Mouse (Mus musculus) CH12.LX (cell line): ENCODE data around the gene Nek11. TPM values are rescaled to one million over a fixed set of nuclear protein-coding genes. Genes with fewer than 3 reads are reported as not detected.

Source experiments
- DNase-seq: peaks from one replicate; pipeline ENCODE4 v3.0.0-alpha.2; 2013; ENCODE audit errors: extremely low read depth
- H3K27ac ChIP-seq: 2 replicates; pipeline ENCODE4 v1.5.1; 2012; ENCODE audit warnings: low read depth, mild to moderate bottlenecking, control low read depth, moderate library complexity; ENCODE audit not compliant: insufficient read depth
- H3K27me3 ChIP-seq: replicated peaks from 2 replicates; pipeline ENCODE3; 2012; ENCODE audit warnings: inconsistent platforms
- H3K36me3 ChIP-seq, 2 experiments: replicated peaks in 1 of 2; 2 replicates each; pipeline versions ENCODE3 to v1.6.1; 2012; ENCODE audit warnings: inconsistent platforms in 1 of 2, low read length in 1 of 2, mild to moderate bottlenecking in 1 of 2, mixed read lengths in 1 of 2, moderate library complexity in 1 of 2; ENCODE audit not compliant: control insufficient read depth in 1 of 2, insufficient read depth in 1 of 2
- H3K4me1 ChIP-seq, 2 experiments: 2 replicates each; pipeline ENCODE4 v1.6.1; 2012; ENCODE audit warnings: inconsistent platforms in 1 of 2, moderate library complexity in 1 of 2; ENCODE audit not compliant: insufficient read depth in 2 of 2, control insufficient read depth in 1 of 2
- H3K4me2 ChIP-seq: 2 replicates; pipeline ENCODE4 v1.6.1; 2012; ENCODE audit warnings: low read depth, mild to moderate bottlenecking, control low read depth; ENCODE audit not compliant: poor library complexity, insufficient read depth, severe bottlenecking
- H3K4me3 ChIP-seq, 3 experiments: fragments of 150-350 bp in 1 of 3; sonication (generic) in 1 of 3; replicated peaks in 1 of 3; 2 replicates each; pipeline versions ENCODE3 to v1.5.1; 2011 to 2012; ENCODE audit warnings: low read depth in 2 of 3, low read length in 2 of 3, mild to moderate bottlenecking in 2 of 3, moderate library complexity in 2 of 3, control low read depth in 1 of 3, improper control_type of control experiment in 1 of 3, inconsistent platforms in 1 of 3, mixed read lengths in 1 of 3; ENCODE audit not compliant: poor library complexity in 1 of 3
- H3K79me2 ChIP-seq: replicated peaks from 2 replicates; pipeline ENCODE4 v1.6.1; 2012; ENCODE audit warnings: mild to moderate bottlenecking, moderate library complexity; ENCODE audit not compliant: control insufficient read depth, poor library complexity, insufficient read depth, severe bottlenecking; ENCODE audit errors: extremely low read depth
- H3K9ac ChIP-seq: 2 replicates; pipeline ENCODE4 v1.6.1; 2012; ENCODE audit warnings: low read depth, mild to moderate bottlenecking, control low read depth, moderate library complexity; ENCODE audit not compliant: insufficient read depth
- H3K9me3 ChIP-seq: replicated peaks from 2 replicates; pipeline ENCODE3; 2012; ENCODE audit warnings: low read length, inconsistent platforms, mixed read lengths
- BHLHE40 ChIP-seq: IDR thresholded peaks from 2 replicates; pipeline ENCODE4 v1.6.1; 2011; ENCODE audit warnings: mild to moderate bottlenecking, low read depth, low read length, improper control_type of control experiment
- E2F4 ChIP-seq: IDR thresholded peaks from 2 replicates; pipeline ENCODE4 v1.6.1; 2011; ENCODE audit warnings: low read depth, low read length, improper control_type of control experiment; ENCODE audit not compliant: insufficient replicate concordance
- ELF1 ChIP-seq: IDR thresholded peaks from 2 replicates; pipeline ENCODE4 v1.6.1; 2014; ENCODE audit warnings: low read depth, mild to moderate bottlenecking, inconsistent platforms, low read length, improper control_type of control experiment
- ETS1 ChIP-seq: conservative IDR thresholded peaks from 2 replicates; pipeline ENCODE4 v1.6.1; 2012; ENCODE audit warnings: low read depth, mild to moderate bottlenecking, inconsistent platforms, low read length, improper control_type of control experiment, moderate library complexity
- GABPA ChIP-seq: IDR thresholded peaks from 2 replicates; pipeline ENCODE4 v1.6.1; 2012; ENCODE audit warnings: low read depth, low read length, improper control_type of control experiment, inconsistent platforms; ENCODE audit not compliant: insufficient replicate concordance
- HCFC1 ChIP-seq: IDR thresholded peaks from 2 replicates; pipeline ENCODE4 v1.6.1; 2012; ENCODE audit warnings: low read depth, mild to moderate bottlenecking, inconsistent platforms, low read length, improper control_type of control experiment
- IRF4 ChIP-seq: IDR thresholded peaks from 2 replicates; pipeline ENCODE4 v1.6.1; 2014; ENCODE audit warnings: low read depth, mild to moderate bottlenecking, inconsistent platforms, low read length, improper control_type of control experiment
- JUN ChIP-seq: IDR thresholded peaks from 2 replicates; pipeline ENCODE4 v1.6.1; 2011; ENCODE audit warnings: low read depth, mild to moderate bottlenecking, low read length, improper control_type of control experiment, moderate library complexity; ENCODE audit not compliant: insufficient read depth
- JUND ChIP-seq: conservative IDR thresholded peaks from 2 replicates; pipeline ENCODE4 v1.6.1; 2011; ENCODE audit warnings: low read depth, low read length, improper control_type of control experiment
- KAT2A ChIP-seq: IDR thresholded peaks from 2 replicates; pipeline ENCODE4 v1.6.1; 2012; ENCODE audit warnings: low read length, improper control_type of control experiment, inconsistent platforms; ENCODE audit not compliant: insufficient replicate concordance
- MAFK ChIP-seq: IDR thresholded peaks from 2 replicates; pipeline ENCODE4 v1.6.1; 2011; ENCODE audit warnings: low read length, improper control_type of control experiment; ENCODE audit not compliant: insufficient replicate concordance
- MAX ChIP-seq: IDR thresholded peaks from 2 replicates; pipeline ENCODE4 v1.6.1; 2011; ENCODE audit warnings: low read length, improper control_type of control experiment
- MAZ ChIP-seq: IDR thresholded peaks from 2 replicates; pipeline ENCODE4 v1.6.1; 2012; ENCODE audit warnings: low read depth, mild to moderate bottlenecking, inconsistent platforms, low read length, improper control_type of control experiment, moderate library complexity
- MXI1 ChIP-seq: IDR thresholded peaks from 2 replicates; pipeline ENCODE4 v1.6.1; 2011; ENCODE audit warnings: mild to moderate bottlenecking, low read depth, low read length, improper control_type of control experiment
- MYC ChIP-seq: IDR thresholded peaks from 2 replicates; pipeline ENCODE4 v1.6.1; 2011; ENCODE audit warnings: low read depth, mild to moderate bottlenecking, improper control_type of control experiment, low read length
- NELFE ChIP-seq: IDR thresholded peaks from 2 replicates; pipeline ENCODE4 v1.6.1; 2011; ENCODE audit warnings: low read depth, low read length, improper control_type of control experiment
- NRF1 ChIP-seq: IDR thresholded peaks from 2 replicates; pipeline ENCODE4 v1.6.1; 2014; ENCODE audit warnings: low read depth, mild to moderate bottlenecking, inconsistent platforms, low read length, improper control_type of control experiment, moderate library complexity
- POLR2A ChIP-seq: IDR thresholded peaks from 2 replicates; pipeline ENCODE4 v1.6.1; 2011; ENCODE audit warnings: low read depth, mild to moderate bottlenecking, improper control_type of control experiment, low read length
- RAD21 ChIP-seq: IDR thresholded peaks from 2 replicates; pipeline ENCODE4 v1.6.1; 2011; ENCODE audit warnings: low read depth, mild to moderate bottlenecking, low read length, improper control_type of control experiment, moderate library complexity
- RCOR1 ChIP-seq: conservative IDR thresholded peaks from 2 replicates; pipeline ENCODE4 v1.6.1; 2012; ENCODE audit warnings: low read depth, mild to moderate bottlenecking, inconsistent platforms, low read length, improper control_type of control experiment
- SMC3 ChIP-seq: IDR thresholded peaks from 2 replicates; pipeline ENCODE4 v1.6.1; 2011; ENCODE audit warnings: low read depth, low read length, improper control_type of control experiment
- TBP ChIP-seq: conservative IDR thresholded peaks from 2 replicates; pipeline ENCODE4 v1.6.1; 2011; ENCODE audit warnings: low read depth, low read length, improper control_type of control experiment
- USF1 ChIP-seq: IDR thresholded peaks from 2 replicates; pipeline ENCODE4 v1.6.1; 2014; ENCODE audit warnings: low read depth, mild to moderate bottlenecking, inconsistent platforms, low read length, improper control_type of control experiment
- USF2 ChIP-seq: conservative IDR thresholded peaks from 2 replicates; pipeline ENCODE4 v1.6.1; 2011; ENCODE audit warnings: low read depth, low read length, improper control_type of control experiment
- ZC3H11A ChIP-seq: IDR thresholded peaks from 2 replicates; pipeline ENCODE4 v1.6.1; 2012; ENCODE audit warnings: low read depth, mild to moderate bottlenecking, inconsistent platforms, low read length, improper control_type of control experiment
- ZKSCAN1 ChIP-seq: IDR thresholded peaks from 2 replicates; pipeline ENCODE4 v1.6.1; 2012; ENCODE audit warnings: low read depth, inconsistent platforms, low read length, improper control_type of control experiment, borderline replicate concordance
- ZMIZ1 ChIP-seq: IDR thresholded peaks from 2 replicates; pipeline ENCODE4 v1.6.1; 2012; ENCODE audit warnings: low read depth, mild to moderate bottlenecking, inconsistent platforms, low read length, improper control_type of control experiment
- ZNF384 ChIP-seq: IDR thresholded peaks from 2 replicates; pipeline ENCODE4 v1.6.1; 2012; ENCODE audit warnings: low read depth, low read length, improper control_type of control experiment, inconsistent platforms
- dilution Hi-C: fragments of 300-500 bp; cut with MboI; formaldehyde crosslinking; loops from 2 replicates; pipeline ENCODE4 v1.14.3; 2020; ENCODE audit warnings: low sequenced_read_pairs; ENCODE audit not compliant: extremely low pct_unique_long_range_greater_than_20kb, extremely low pct_ligation_motif_present
- in situ Hi-C: fragments of 300-500 bp; cut with MboI; formaldehyde crosslinking; loops from 3 replicates; pipeline ENCODE4 v1.14.3; 2019; ENCODE audit warnings: low sequenced_read_pairs, low pct_ligation_motif_present, low pct_unique_long_range_greater_than_20kb, mixed read lengths
- polyA plus RNA-seq: library from polyadenylated mRNA; unstranded; fragments of >175 nt; gene quantifications from 2 replicates; pipeline ENCODE4 v1.2.1, GENCODE M21; 2012; ENCODE audit warnings: low read depth; ENCODE audit not compliant: insufficient read length
- total RNA-seq, 2 experiments: library from RNA; depleted of rRNA; stranded (reverse); fragments of 300-350 nt in 1 of 2; fragments of >200 nt in 1 of 2; gene quantifications; 2 replicates each; pipeline ENCODE4 v1.2.3; 2012 to 2014

Gene Nek11
- total and polyA plus RNA-seq, 3 experiments: 0.17 to 0.32 TPM; not detected in 1

DNA sequence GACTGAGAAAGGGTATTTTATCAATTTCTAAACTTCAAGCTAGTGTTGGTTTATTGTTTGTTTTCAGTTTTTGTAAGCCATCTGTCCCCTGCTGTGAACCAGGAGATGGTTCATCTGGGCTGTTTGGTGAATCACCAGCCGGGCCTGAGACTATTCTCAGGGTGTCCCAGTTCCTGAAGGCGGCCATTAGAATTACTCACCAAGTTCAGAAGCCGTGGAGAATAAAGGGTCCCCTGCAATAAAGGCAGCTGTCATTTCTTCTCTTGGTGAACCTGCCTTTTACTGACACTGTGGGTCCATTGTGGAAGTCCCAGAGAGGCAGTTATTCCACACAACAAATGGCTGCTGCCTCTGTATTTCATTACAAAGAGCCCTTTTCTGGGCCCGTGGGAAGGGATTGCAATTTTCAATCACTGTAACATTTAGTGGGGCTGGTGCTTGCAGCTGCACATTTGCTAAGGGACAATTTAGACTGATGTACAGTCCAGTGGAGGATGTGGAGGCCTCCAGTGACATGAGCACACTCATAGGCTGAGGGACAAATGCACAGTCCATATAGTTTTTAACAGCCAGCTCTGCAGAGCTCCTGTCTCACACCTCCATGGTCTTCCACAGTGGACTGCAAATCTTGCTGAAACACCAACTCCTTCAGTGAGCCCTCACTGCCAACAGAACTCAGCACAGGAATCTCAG, 142.8 kb downstream of the Nek11 start:
- in situ Hi-C loops (no loop called here), dilution Hi-C loops (no loop called here)
- no peak overlapping the region for H3K4me2 ChIP-seq
- no peaks in the 10 kb centered on the region for H3K79me2 ChIP-seq
- no peak for DNase-seq
- no peak overlapping the region for H3K9ac ChIP-seq
- peaks cover 0 to 10% of the 10 kb centered on the region in 2 experiments; a peak in 1 of 4 replicates for H3K4me1 ChIP-seq
- TF ChIP-seq TBP (no peak), RAD21 (no peak), GABPA (no peak), NRF1 (no peak), MXI1 (no peak), RCOR1 (no peak), E2F4 (no peak), ZKSCAN1 (no peak), ZMIZ1 (no peak), HCFC1 (no peak), SMC3 (no peak), ELF1 (no peak), MAFK (no peak), ETS1 (no peak), MAX (no peak), IRF4 (no peak)
- H3K9me3 ChIP-seq: no peaks in the 10 kb centered on the region
- H3K4me3 ChIP-seq: no peak overlapping the region
- no peaks in the 10 kb centered on the region for H3K27me3 ChIP-seq
- no peak overlapping the region for H3K27ac ChIP-seq
- no peaks in the 10 kb centered on the region for H3K36me3 ChIP-seq

DNA sequence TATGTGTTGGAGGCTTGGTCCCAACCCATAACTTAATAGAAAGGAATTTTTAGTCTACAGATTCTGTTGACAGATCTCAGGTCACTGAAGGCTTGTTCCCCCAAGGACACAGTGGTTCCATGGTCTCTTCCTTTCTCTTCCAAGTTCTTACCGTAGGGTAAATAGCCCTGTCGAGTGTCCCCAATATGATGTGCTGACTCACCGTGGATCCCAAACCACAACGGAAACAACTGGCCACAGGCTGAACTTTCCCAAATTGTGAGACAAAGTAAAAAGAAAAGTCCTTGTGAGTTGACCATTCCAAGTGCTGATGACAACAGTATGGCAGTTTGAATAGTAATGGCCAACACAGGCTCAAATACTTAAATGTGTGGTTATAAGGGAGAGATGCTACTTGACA, 144.1 kb downstream of the Nek11 start:
- Histone ChIP-seq H3K4me2 (no peak overlapping the region), H3K9ac (no peak overlapping the region), H3K9me3 (peaks cover 2% of the 10 kb centered on the region), H3K27ac (no peak overlapping the region), H3K79me2 (no peaks in the 10 kb centered on the region), H3K4me1 (peaks cover 0 to 10% of the 10 kb centered on the region in 2 experiments; a peak in 1 of 4 replicates), H3K4me3 (no peak overlapping the region), H3K27me3 (no peaks in the 10 kb centered on the region), H3K36me3 (no peaks in the 10 kb centered on the region)
- in situ Hi-C loops: no loop called here
- DNase-seq: no peak
- TF ChIP-seq MAZ (no peak), MXI1 (no peak), USF2 (no peak), JUND (no peak), JUN (no peak), ZNF384 (no peak), POLR2A (no peak), MAFK (no peak), KAT2A (no peak), NELFE (no peak), MYC (no peak), BHLHE40 (no peak), NRF1 (no peak), ZC3H11A (no peak), USF1 (no peak)
- dilution Hi-C loops: no loop called here
